Mouse (Mus musculus) lung, embryonic 14.5 days (tissue): Measurements from ENCODE around the gene Bud23. TPM values are rescaled to one million over a fixed set of nuclear protein-coding genes. Genes with fewer than 3 reads are reported as not detected.

Source experiments
- ATAC-seq: fragments of 200-750 bp; cut with Nextera tagmentation; 2 replicates; pipeline ENCODE4 v1.8.0; 2017; ENCODE audit warnings: mild to moderate bottlenecking, moderate TSS enrichment, moderate library complexity; ENCODE audit not compliant: insufficient read depth
- DNase-seq: peaks from one replicate; pipeline ENCODE4 v3.0.0-alpha.2; 2015
- H3K27ac ChIP-seq: fragments of 300-500 bp; sonication (generic); 2 replicates; pipeline ENCODE4 v1.5.1; 2014; ENCODE audit warnings: low read depth, mild to moderate bottlenecking, moderate library complexity
- H3K27me3 ChIP-seq: fragments of 300-500 bp; sonication (generic); 2 replicates; pipeline ENCODE4 v1.6.1; 2014; ENCODE audit warnings: low read length, control low read depth; ENCODE audit not compliant: insufficient read depth
- H3K36me3 ChIP-seq: fragments of 300-500 bp; sonication (generic); 2 replicates; pipeline ENCODE4 v1.6.1; 2014; ENCODE audit warnings: control low read depth; ENCODE audit not compliant: insufficient read depth
- H3K4me1 ChIP-seq: fragments of 300-500 bp; sonication (generic); 2 replicates; pipeline ENCODE4 v1.6.1; 2014; ENCODE audit warnings: antibody characterized with exemption, control low read depth; ENCODE audit not compliant: insufficient read depth
- H3K4me2 ChIP-seq: fragments of 300-500 bp; sonication (generic); 2 replicates; pipeline ENCODE4 v1.6.1; 2014; ENCODE audit warnings: mild to moderate bottlenecking
- H3K4me3 ChIP-seq: fragments of 300-500 bp; sonication (generic); 2 replicates; pipeline ENCODE4 v1.5.1; 2014; ENCODE audit warnings: low read depth, low read length
- H3K9ac ChIP-seq: fragments of 300-500 bp; sonication (generic); 2 replicates; pipeline ENCODE4 v1.6.1; 2014
- H3K9me3 ChIP-seq: fragments of 300-500 bp; sonication (generic); 2 replicates; pipeline ENCODE4 v1.6.1; 2016; ENCODE audit warnings: low read depth, low read length, control low read depth
- CTCF ChIP-seq: IDR thresholded peaks from 2 replicates; pipeline ENCODE4 v1.5.1; 2016; ENCODE audit warnings: antibody characterized with exemption, low read depth
- WGBS: fragments of 180-500 bp; shearing (Covaris S2); extraction: QIAGEN DNeasy Blood & Tissue Kit; methylation state at CpG from one replicate; pipeline ENCODE4 v1.1.7; 2014; 5-methylcytosine and 5-hydroxymethylcytosine counted together
- polyA plus RNA-seq: library from polyadenylated mRNA; unstranded; fragments of >200 nt; fragmentation: Nextera tagmentation; extraction: Ambion mirVana; gene quantifications from 2 replicates; pipeline ENCODE4 v1.2.1, GENCODE M21; 2014

Bud23 gene
- polyA plus RNA-seq, 1 experiment from 2014 or later, result 116 TPM

GRCm38 (mm10) chr5:135023344-135024173 lies 41.2 kb downstream of the Bud23 start, which contains the start of gene Stx1a:
Gene Stx1a (plus strand): TSS chr5:135023482.
- DNase-seq, result peak; percentile 98
- peak within 1 kb of the TSS; percentile 50; the same call in 1 of the 2 replicates for H3K27ac ChIP-seq
- under 1% methylated on average over 61 of the region's 61 CpGs for WGBS

DNA sequence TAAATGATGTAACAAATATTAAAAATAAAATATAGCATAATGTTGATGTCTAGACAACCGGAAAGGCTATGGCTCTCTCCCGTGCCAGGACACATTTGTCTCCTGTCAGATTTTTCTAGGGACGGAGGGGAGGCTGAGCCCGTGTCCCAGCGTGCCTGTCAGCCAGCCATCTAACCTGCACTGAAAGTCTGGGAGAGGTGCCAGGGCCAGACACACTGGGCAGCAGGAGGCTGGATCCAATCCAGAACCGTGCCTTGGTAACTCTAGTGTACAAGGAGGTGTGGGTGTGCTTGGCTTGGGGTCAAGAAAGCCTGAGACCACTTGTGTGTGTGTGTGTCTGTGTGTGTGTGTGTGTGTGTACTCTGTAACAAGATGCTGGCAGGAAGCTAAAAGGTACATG lies 42.9 kb downstream of the Bud23 start:
- peak; percentile 79 for DNase-seq
- TF ChIP-seq CTCF, result no peak
- ATAC-seq, result 0 out of 2 replicates have a peak, but pooled peaks have one; percentile 21

More at GRCm38 (mm10) chr5:135023344-135024173, 41.2 kb downstream of the Bud23 start, which contains the start of gene Stx1a:
- Histone ChIP-seq H3K9ac (peak within 1 kb of the TSS; percentile 64), H3K9me3 (no peaks in the 10 kb centered on the region), H3K4me1 (peaks cover 22% of the 10 kb centered on the region), H3K4me2 (peak within 1 kb of the TSS; percentile 74), H3K4me3 (peak within 1 kb of the TSS; percentile 60), H3K27me3 (no peaks in the 10 kb centered on the region), H3K36me3 (no peaks in the 10 kb centered on the region)
- ATAC-seq, result peak; percentile 91
- TF ChIP-seq CTCF, result no peak

GRCm38 (mm10) chr5:135016224-135016759 lies 48.5 kb downstream of the Bud23 start:
- Histone ChIP-seq H3K27ac (no peak overlapping the region), H3K4me1 (peaks cover 10% of the 10 kb centered on the region; the same call in 1 of the 2 replicates), H3K36me3 (no peaks in the 10 kb centered on the region), H3K27me3 (no peaks in the 10 kb centered on the region), H3K4me3 (no peak overlapping the region), H3K4me2 (no peak overlapping the region), H3K9ac (no peak overlapping the region), H3K9me3 (no peaks in the 10 kb centered on the region)
- ATAC-seq (no peak), DNase-seq (no peak)
- peak; percentile 24 for TF ChIP-seq CTCF
- 35% methylated on average over 4 of the region's 4 CpGs for WGBS

More for the DNA sequence above, 42.9 kb downstream of the Bud23 start:
- Histone ChIP-seq H3K27ac (peak overlapping the region; percentile 50; the same call in 1 of the 2 replicates), H3K27me3 (no peaks in the 10 kb centered on the region), H3K4me1 (peaks cover 18% of the 10 kb centered on the region), H3K4me3 (no peak overlapping the region), H3K9ac (no peak overlapping the region), H3K4me2 (no peak overlapping the region), H3K9me3 (no peaks in the 10 kb centered on the region), H3K36me3 (no peaks in the 10 kb centered on the region)
- WGBS, result 24% methylated on average over 6 of the region's 6 CpGs

DNA sequence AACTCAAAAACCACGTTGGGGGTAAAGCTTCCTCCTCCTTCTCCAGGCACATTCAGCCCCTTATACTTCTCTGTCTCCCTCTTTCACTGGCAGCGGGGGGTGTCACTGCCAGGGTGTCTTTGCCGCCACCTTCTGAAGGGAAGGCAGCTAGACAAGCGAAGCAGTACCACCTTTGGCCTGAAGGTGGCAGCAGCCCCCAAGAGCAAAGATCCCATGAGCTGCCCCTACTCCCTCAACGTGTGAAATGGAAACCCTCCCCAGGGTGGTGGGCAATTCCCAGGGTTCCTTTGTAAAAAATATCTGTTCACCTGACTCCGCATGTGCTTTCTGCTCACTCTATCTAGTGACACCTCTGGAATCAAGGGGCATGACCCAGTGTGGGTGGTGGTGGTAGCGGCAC lies 49.3 kb downstream of the Bud23 start:
- no peak overlapping the region for H3K4me3 ChIP-seq
- TF ChIP-seq CTCF, result peak; percentile 98
- ATAC-seq (peak; percentile 20; the same call in 1 of the 2 replicates), DNase-seq (peak; percentile 92)
- no peak overlapping the region for H3K27ac ChIP-seq
- H3K4me1 ChIP-seq, result peaks cover 17% of the 10 kb centered on the region
- H3K27me3 ChIP-seq, result no peaks in the 10 kb centered on the region
- H3K9ac ChIP-seq, result no peak overlapping the region
- H3K36me3 ChIP-seq, result no peaks in the 10 kb centered on the region
- H3K9me3 ChIP-seq, result no peaks in the 10 kb centered on the region
- H3K4me2 ChIP-seq, result no peak overlapping the region
- 13% methylated on average over 7 of the region's 7 CpGs for WGBS

GRCm38 (mm10) chr5:135012671-135013441 lies 51.9 kb downstream of the Bud23 start:
- Histone ChIP-seq H3K4me1 (peaks cover 22% of the 10 kb centered on the region), H3K36me3 (no peaks in the 10 kb centered on the region), H3K4me2 (peak overlapping the region; percentile 52), H3K27me3 (no peaks in the 10 kb centered on the region), H3K4me3 (peak overlapping the region; percentile 24), H3K9ac (peak overlapping the region; percentile 32; the same call in 1 of the 2 replicates), H3K27ac (0 out of 2 replicates have a peak overlapping the region, but pooled peaks have one; percentile 54), H3K9me3 (no peaks in the 10 kb centered on the region)
- DNase-seq (peak; percentile 89), ATAC-seq (no peak)
- WGBS, result 5% methylated on average over 16 of the region's 16 CpGs
- peak; percentile 73 for TF ChIP-seq CTCF

DNA sequence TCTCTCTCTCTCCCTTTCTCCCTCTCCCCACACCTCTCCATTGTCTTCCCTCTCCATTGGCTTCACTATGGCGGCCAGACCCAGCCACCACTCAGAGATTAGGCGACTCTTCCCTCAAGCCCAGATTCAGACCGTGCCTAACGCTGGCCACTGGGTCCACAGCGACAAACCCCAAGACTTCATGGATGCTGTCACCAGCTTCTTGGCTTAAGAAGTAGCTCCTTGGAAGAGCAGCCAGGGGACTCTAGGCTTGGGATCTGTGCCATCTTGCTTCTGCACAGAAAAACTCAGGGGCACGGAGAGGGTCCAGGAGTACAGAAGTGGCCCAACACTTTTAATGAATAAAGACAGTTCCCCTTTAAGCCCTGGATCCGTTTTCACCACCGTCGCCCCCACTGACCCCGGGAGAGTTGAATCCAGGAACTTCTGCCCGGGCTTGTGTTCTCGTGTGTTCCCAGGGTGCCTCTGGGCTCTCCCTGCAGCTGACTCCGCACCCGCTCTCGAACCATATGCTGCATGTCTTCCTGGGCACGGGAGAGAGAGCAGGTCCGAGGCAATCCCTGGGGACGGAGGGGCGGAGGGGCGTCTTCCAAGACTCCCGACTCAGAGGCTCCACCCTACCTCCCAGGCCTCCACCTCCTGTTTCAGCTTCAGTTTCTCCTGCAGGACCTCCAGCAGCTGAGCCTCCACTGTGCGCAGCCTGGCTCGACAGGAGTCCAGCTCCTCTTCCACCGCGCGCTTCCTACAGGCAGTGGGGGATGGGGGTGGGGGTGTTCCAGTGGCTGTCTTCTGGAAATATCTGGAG lies 52.7 kb downstream of the Bud23 start:
- no peaks in the 10 kb centered on the region for H3K27me3 ChIP-seq
- H3K9me3 ChIP-seq, result no peaks in the 10 kb centered on the region
- H3K4me2 ChIP-seq, result peak overlapping the region; percentile 52
- DNase-seq, result no peak
- peak overlapping the region; percentile 24 for H3K4me3 ChIP-seq
- no peak overlapping the region for H3K27ac ChIP-seq
- ATAC-seq, result no peak
- H3K36me3 ChIP-seq, result no peaks in the 10 kb centered on the region
- TF ChIP-seq CTCF, result no peak
- H3K9ac ChIP-seq, result peak overlapping the region; percentile 32; the same call in 1 of the 2 replicates
- H3K4me1 ChIP-seq, result peaks cover 22% of the 10 kb centered on the region
- WGBS, result 25% methylated on average over 26 of the region's 26 CpGs
